Comparison of ENCODE assay signal across 10 mouse cellular contexts in the genomic region with DNA sequence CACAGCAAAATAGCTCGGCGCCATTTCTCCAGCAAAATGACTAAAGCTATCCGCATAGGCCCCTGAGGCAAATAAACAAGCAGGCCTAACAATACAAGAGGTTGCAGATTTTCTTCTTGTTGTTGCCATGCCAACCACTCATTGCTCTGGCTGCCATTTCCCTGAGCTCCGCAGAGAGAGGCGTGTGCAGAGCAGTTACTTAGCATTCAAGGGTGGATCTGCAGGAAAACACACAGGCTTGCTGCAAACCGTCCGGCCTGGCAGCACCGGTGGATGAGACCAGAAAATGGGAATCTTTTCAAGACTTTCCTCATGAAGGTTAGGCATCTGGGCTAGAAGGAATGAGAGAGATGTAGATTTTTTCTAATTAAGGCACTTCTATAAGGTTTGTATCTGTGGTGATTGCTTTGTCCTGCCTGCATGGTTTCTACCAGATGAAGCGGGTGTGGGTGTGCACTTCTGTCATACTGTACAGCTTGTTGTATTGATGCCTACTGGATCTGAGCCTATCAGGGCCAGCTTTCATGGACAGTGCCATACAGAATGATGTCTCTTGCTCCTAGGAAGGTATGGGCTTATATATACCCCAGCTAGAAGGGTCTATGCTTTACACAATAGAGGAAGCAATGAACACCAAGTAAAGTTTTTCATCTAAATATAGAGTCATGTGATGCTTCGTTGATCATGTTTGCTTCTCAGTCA.
DNase-seq lines count a peak whose midpoint lies in the region; ATAC-seq and TF ChIP-seq lines count a peak whose summit lies in the region.
"Had no signal": no experiment of that assay in that cellular context is flagged by ENCODE, and none has a peak within 500 bp of the region (broad histone marks: within the 10 kb centered on the region; RNA-seq: fewer than 3 reads in every experiment).

No protein-coding gene starts in this region.

- TF ChIP-seq POLR2A in testis, adult 2 months (IDR thresholded peaks at IDR 0.05; ENCODE audit: control insufficient read depth, low read depth, low read length): no peak

- peak overlapping the region; percentile 5; the same call in 1 of the 2 replicates for H3K4me3 ChIP-seq in testis, adult 2 months (ENCODE audit: control insufficient read depth, low read depth, low read length)
- peak overlapping the region; percentile 42 for H3K4me3 ChIP-seq in hindbrain, embryonic 13.5 days
- peak overlapping the region; percentile 41 for H3K4me3 ChIP-seq in midbrain, embryonic 12.5 days
- H3K4me3 ChIP-seq: limb, embryonic 15.5 days; stomach, embryonic 15.5 days had no signal

- H3K27me3 ChIP-seq in testis, adult 2 months (ENCODE audit: control insufficient read depth, insufficient read depth, low read length): no peaks in the 10 kb centered on the region
- H3K27me3 ChIP-seq in hindbrain, embryonic 13.5 days: no peaks in the 10 kb centered on the region
- no peaks in the 10 kb centered on the region for H3K27me3 ChIP-seq in midbrain, embryonic 12.5 days
- H3K27me3 ChIP-seq: limb, embryonic 15.5 days; stomach, embryonic 15.5 days had no signal

- WGBS in hindbrain, embryonic 13.5 days: 16% methylated on average over 10 of the region's 10 CpGs
- WGBS in midbrain, embryonic 12.5 days: 20% methylated on average over 10 of the region's 10 CpGs

- no peaks in the 10 kb centered on the region for H3K36me3 ChIP-seq in testis, adult 2 months (ENCODE audit: control insufficient read depth, insufficient read depth, low read length)
- peaks cover 4% of the 10 kb centered on the region; the same call in 1 of the 2 replicates for H3K36me3 ChIP-seq in hindbrain, embryonic 13.5 days
- H3K36me3 ChIP-seq in midbrain, embryonic 12.5 days: no peaks in the 10 kb centered on the region
- H3K36me3 ChIP-seq: limb, embryonic 15.5 days; stomach, embryonic 15.5 days had no signal

- no peak for DNase-seq in testis, postnatal 14 days (ENCODE audit: low spot score)
- DNase-seq in urinary bladder, postnatal 25 days (ENCODE audit: low spot score): no peak
- DNase-seq in gastrocnemius, postnatal 10 days: no peak
- DNase-seq in ovary, adult 18-20 months (ENCODE audit: low spot score): no peak
- no peak for DNase-seq in urinary bladder, adult 2 months (ENCODE audit: low spot score)

- peak; percentile 96 for ATAC-seq in hindbrain, embryonic 13.5 days (ENCODE audit: low FRiP score)
- peak; percentile 96 for ATAC-seq in midbrain, embryonic 12.5 days (ENCODE audit: low FRiP score, low read depth)

- no peak overlapping the region for H3K27ac ChIP-seq in testis, adult 2 months (ENCODE audit: control insufficient read depth, insufficient read depth, low read depth, low read length)
- H3K27ac ChIP-seq in hindbrain, embryonic 13.5 days: peak overlapping the region; percentile 97
- H3K27ac ChIP-seq in midbrain, embryonic 12.5 days (replicated peaks): peak overlapping the region; percentile 87
- H3K27ac ChIP-seq: limb, embryonic 15.5 days; stomach, embryonic 15.5 days had no signal

- H3K9ac ChIP-seq in hindbrain, embryonic 13.5 days: peak overlapping the region; percentile 60
- peak overlapping the region; percentile 52 for H3K9ac ChIP-seq in midbrain, embryonic 12.5 days (replicated peaks)
- H3K9ac ChIP-seq: limb, embryonic 15.5 days; stomach, embryonic 15.5 days had no signal

- H3K9me3 ChIP-seq in hindbrain, embryonic 13.5 days: no peaks in the 10 kb centered on the region
- no peaks in the 10 kb centered on the region for H3K9me3 ChIP-seq in midbrain, embryonic 12.5 days
- H3K9me3 ChIP-seq: limb, embryonic 15.5 days; stomach, embryonic 15.5 days had no signal

- peak overlapping the region; percentile 57 for H3K4me2 ChIP-seq in hindbrain, embryonic 13.5 days
- H3K4me2 ChIP-seq in midbrain, embryonic 12.5 days (replicated peaks): peak overlapping the region; percentile 56
- H3K4me2 ChIP-seq: limb, embryonic 15.5 days; stomach, embryonic 15.5 days had no signal

- no peak for TF ChIP-seq CTCF in testis, adult 2 months (IDR thresholded peaks at IDR 0.05; ENCODE audit: control insufficient read depth, insufficient read depth, insufficient replicate concordance, low read depth, low read length)

- no peaks in the 10 kb centered on the region for H3K4me1 ChIP-seq in testis, adult 2 months (ENCODE audit: control insufficient read depth, insufficient read depth, low read length)
- H3K4me1 ChIP-seq in hindbrain, embryonic 13.5 days (replicated peaks): peaks cover 47% of the 10 kb centered on the region
- H3K4me1 ChIP-seq in midbrain, embryonic 12.5 days: peaks cover 31% of the 10 kb centered on the region
- H3K4me1 ChIP-seq: limb, embryonic 15.5 days; stomach, embryonic 15.5 days had no signal
